Mouse (Mus musculus) retina, embryonic 14.5 days (tissue): Measurements from ENCODE around the gene Cyth1.

Source experiments
- DNase-seq: peaks from one replicate; pipeline ENCODE4 v3.0.0-alpha.2; 2015; ENCODE audit warnings: low spot score

Cyth1 gene

GRCm38 (mm10) chr11:118254159-118254951 lies 6.0 kb upstream of the Cyth1 start:
- DNase-seq: no peak

- DNase-seq: no peak
Measured at GRCm38 (mm10) chr11:118253447-118254158, 5.2 kb upstream of the Cyth1 start.

- DNase-seq: no peak
Measured at GRCm38 (mm10) chr11:118249012-118249383, 606 bp upstream of the Cyth1 start.

GRCm38 (mm10) chr11:118247359-118248095 lies 865 bp downstream of the Cyth1 start:
- DNase-seq: peak; percentile 28

DNA sequence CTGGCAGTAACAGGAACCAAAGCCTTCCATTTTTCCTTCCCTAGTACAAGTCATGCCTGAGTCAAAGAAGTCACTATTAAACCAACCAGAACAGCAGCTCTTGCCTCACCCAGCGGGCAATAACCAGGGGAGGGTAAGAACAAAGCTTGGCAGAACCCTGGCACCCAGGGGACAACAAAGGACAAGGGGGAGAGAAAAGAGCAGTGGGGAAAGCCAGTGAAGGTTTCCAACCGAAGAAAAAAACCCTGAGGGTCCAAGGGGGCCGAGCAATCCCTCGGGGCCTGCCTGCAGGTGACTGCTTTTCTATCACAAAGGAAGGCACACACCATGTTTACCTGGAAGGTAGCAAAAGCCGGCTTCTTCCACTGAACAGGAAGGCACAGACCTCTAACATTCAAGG lies 1.7 kb downstream of the Cyth1 start:
- no peak for DNase-seq

DNA sequence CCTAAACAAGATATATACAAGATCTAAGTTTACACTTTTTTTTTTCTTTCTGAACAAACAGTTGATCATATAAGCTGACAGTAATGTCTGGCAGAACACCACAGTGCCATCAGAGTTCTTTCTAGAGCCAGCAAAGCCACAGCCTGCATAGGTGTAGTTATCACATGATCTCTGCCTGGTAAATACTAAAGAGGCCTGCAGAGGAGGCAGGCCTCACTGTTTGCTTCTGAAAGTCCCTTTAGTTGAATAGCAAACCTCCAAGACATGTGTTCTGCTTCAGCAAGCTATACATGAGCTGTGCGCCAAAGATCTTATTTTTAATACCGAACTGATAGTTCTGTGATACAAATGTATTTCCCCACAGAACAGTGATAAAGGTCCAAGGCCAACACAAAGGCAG lies 3.3 kb downstream of the Cyth1 start:
- DNase-seq: no peak

DNA sequence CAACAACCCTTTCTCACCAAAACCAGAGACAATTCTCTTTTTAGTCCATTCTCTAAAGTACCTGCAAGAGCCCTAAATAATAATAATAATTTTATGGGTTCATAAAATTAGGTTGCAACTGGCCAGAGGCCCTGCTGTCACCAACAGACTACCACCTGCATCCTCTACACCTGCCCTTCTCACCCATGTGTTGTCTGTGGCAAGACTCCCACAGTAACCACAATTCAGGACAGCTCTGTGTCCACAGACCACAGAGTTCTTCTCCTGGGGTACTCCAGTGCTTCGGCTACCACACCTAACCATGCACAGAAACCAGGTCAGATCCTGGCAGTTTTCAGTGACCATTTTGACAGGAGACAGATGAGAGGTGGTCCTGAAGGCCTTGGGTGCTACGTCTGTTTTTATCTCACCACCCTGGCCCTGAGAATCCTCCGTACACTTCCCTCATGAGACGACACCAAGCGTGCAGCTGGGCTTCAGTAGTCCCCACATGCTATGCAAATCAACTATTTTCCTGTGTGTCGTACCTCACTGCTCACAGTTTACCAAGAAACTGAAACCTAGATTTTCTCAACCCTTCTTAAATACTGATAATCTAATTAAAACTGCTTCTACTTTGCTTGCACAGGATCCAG lies 4.6 kb downstream of the Cyth1 start:
- DNase-seq: no peak

DNA sequence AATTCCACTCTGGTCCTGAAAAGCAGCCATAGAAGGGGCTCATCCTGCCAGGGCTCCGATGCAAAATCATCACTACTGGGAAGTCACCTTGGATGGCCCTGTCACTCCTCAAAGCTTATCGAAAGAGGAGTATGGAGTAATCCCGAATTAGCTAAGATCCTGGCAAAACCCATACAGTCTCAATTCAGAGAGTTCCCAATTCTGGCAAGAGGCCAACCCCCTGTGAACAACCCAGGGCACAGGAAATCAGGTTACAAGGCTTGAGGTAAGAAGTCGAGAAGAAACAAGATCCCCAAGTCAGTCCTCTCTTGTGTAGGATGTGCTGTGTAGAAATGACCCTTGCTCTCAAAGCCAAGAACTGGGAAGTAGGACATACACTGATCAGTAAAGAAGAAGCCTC lies 5.9 kb downstream of the Cyth1 start:
- DNase-seq: no peak

DNA sequence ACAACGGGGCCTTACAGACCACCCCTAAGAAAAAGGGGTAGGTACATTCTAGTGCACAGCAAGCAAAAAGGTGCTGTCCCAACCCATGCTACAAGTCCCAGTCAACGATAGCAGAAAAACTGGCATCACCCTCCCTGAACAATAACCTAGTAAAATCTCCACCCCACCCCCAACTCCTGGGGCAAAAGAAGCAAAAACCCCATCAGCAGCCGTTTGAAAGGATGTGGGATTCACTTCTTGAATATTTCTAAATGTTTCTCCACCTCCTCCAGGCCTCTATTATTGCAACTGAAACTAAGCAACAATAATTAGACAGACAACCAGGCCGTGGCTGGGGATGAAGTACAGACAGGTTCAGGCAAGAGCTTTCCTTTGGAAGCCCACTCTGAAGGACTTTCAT lies 8.0 kb downstream of the Cyth1 start:
- no peak for DNase-seq

- no peak for DNase-seq
Measured at GRCm38 (mm10) chr11:118239281-118240198, 8.9 kb downstream of the Cyth1 start.

DNA sequence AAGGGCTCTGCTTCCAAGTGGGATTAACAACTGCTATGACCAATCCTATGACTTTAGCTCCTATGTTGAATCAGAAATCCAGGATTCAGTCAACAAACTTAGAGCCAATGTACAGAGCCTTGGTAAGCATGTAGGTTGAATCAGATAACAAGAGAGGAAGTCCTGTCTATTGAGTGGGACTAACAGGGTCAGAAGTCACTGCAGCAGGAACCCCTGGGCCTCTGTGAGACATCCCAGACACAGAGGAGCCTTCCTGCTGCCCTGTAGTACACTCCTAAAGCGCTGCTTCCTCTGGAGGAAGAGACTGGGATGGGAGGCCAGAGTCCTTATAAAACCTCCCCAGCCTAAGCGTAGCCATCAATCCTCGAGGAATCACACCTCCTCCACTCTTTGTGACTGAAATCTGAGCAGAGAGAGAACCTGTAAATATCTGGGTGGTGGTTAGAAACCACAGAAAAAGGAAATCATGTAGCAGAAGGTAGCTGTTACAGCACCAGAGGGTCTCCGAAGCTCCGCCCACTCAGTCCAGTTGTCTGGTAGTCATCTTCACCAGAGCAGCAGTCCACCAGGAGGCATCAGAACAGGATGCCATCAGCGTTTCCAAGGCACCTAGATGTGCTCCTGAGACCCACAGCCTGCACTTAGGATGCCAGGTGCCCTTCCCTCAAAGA lies 11.7 kb downstream of the Cyth1 start:
- DNase-seq: no peak

DNA sequence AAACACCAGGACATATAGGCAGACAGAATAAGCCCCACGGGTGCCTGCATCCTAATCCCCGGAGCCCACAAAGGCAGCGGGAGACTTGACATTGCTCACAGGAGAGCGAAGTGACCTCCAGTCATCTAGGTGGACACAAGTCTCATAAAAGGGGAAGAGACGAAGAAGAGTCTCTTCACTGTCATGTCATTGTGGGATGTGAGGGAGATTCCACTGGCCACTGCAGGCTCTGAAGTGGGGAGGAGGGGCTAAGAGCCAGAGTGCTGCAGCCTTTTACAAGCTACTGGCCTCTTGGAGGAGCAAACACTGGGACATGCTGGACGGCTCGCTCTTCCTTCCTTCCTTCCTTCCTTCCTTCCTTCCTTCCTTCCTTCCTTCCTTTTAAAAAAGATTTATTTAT lies 13.5 kb downstream of the Cyth1 start:
- DNase-seq: no peak

DNA sequence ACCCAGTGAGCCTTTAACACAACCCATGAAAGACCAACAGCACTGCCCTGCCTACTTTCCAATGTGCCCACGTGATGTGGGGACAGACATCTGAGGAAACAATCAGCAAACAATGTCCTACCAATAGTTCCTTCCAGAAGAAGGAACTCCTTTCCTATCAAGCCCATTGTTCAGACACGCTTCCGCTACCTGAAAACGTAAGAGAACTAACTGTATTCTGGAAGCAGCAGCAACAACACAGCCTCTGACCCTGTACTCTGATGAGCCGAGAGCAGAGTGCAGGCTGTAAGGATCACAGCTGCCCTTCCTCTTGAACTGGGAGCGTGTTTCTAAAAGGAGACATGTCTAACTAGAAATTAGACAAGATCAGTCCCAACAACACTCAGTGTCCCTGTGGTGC lies 13.9 kb downstream of the Cyth1 start:
- no peak for DNase-seq

- DNase-seq: no peak
Measured at GRCm38 (mm10) chr11:118233924-118234323, 14.5 kb downstream of the Cyth1 start.

DNA sequence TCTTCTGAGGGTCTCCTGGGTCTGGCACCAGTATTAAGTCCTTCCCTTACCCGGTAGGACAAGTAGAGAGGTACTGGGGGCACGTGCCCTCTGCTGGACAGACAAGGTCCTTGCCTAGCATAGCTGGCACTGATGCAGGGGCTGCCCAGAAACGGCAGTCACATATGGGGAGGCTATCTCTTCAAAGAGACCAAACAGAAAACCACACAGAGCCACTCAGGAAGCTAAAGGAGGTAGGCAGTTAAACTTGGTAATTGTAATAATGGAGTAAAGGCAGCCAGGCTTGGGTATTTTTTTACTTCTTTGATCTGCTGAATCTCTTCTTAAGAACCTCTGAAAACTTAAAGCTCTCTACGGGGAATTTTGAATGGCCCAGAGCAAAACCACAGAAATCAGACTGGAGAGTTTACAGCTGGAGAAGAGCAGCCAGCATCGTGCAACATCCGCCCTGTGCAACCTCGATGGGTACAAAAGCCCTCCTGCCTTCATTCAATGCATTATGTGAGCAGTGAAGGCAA lies 16.0 kb downstream of the Cyth1 start:
- DNase-seq: no peak

DNA sequence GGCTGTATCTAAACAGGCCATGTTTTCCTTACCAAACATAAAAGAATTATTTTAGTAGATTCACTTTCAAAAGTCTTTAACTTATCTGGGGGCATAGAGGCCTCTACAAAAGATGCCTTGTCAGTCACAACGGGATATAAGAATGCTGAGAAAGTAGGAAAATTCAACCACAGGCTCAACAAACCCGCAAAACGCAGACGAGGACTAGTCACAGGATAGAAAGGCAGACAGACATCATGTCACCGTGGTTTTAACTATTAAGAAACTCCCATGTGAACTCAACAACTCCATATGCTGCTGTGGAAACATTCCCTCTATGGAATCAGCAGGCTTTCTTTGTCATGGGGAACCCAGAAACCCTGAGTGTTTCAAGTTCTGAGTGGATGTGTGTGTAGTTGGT lies 18.5 kb downstream of the Cyth1 start:
- DNase-seq: no peak

DNA sequence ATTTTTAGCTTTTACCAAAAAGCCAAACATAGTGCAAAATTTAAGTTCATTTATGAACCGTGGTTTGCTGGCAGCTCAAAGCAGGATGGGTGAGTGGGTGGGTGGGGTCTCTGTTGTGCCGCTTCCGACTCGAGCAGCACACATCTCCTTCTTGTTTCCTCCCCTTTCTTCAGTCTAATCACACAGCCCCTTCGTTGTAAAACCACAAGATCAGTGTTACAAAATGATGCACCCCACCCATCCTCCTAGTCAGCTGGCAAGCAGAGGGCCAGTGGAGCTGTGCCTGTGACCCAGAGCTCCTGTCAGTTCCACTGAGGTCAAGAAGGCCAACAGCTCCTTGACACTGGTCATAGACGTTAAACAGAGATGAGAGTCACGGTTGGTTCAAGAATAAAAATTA lies 20.7 kb downstream of the Cyth1 start:
- DNase-seq: no peak

DNA sequence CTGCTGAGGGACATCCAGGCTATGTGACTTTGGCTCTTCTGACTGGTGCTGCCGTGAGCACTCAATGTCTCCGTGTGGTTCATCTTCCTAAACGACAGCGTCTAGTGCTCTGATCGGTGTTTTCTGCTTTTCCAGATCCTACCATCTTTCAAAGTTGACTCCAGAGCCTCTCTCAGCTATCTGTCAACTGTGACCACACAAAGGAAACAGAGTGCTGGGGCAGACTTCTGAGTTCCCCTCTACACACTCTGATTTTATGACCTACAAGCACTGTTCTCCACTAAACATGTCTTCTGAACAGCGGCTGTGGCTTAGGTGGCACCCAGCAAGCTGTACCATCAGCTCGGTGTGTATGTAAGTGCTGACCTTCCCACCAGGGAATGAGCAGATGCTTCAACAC lies 21.5 kb downstream of the Cyth1 start:
- DNase-seq: no peak

GRCm38 (mm10) chr11:118225862-118226261 lies 22.5 kb downstream of the Cyth1 start:
- no peak for DNase-seq

DNA sequence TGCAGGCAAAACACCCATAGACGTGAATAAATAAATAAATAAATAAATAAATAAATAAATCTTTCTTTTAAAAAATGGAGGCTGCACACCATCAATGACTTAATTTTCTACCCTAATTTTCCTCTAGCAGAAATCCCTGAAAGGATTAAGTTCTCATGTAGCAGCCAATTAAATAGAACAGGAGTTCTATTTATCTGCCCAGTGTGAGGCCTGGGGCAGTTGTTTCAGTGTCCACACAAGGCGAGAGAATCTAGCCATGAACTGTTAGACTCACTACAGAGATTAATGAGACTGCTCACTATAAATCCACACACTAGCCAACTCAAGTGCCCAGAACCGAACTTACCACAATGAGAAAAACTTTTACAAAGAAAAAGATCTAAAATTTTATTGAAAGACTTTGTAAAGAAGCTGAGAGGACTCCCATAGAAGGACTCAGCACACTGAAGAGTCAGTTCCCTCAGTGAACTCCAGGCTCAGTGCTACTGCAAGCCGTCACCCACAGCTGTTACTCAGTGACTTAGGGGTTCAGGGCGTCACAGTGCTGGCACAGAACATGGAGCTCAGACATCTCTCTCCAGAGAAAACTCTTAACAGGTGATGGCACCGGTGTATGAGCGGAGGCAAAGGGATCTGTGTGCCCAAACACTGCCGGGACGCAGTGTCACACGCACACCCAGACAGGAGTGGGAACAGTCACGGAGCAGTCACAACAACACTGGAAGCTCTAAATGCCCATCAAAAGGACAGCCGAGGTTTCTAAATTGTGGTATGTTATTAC lies 23.1 kb downstream of the Cyth1 start:
- DNase-seq: no peak
